Mouse (Mus musculus) layer of hippocampus, adult 8-10 months (tissue): ENCODE results near the gene Mettl13. TPM values are rescaled to one million over a fixed set of nuclear protein-coding genes. Genes with fewer than 3 reads are reported as not detected.
A peak's percentile ranks its signal among the peaks of the same experiment; 100 is the strongest.

Experiments
- DNase-seq, 2 experiments: peaks; one replicate each; pipeline ENCODE4 v3.0.0; 2022; ENCODE audit warnings: low spot score in 2 of 2
- total RNA-seq, 4 experiments: library from RNA; stranded (reverse); gene quantifications; 2 replicates each; pipeline ENCODE4 v1.2.4; 2022

Gene Mettl13
- total RNA-seq, result 10 to 100 TPM; 10.6 to 14.6 (median 12.4) TPM

- DNase-seq, result peak; percentile 85
Measured at GRCm38 (mm10) chr1:162548016-162548916, at the start of gene Mettl13. TSS of gene Mettl13 (minus strand) at chr1:162548551.

GRCm38 (mm10) chr1:162597379-162598102 is 49.2 kb upstream of the Mettl13 start:
- no peak for DNase-seq

GRCm38 (mm10) chr1:162590415-162590997 is 42.2 kb upstream of the Mettl13 start:
- no peak for DNase-seq

- DNase-seq, result no peak
Measured at GRCm38 (mm10) chr1:162589443-162589842, 41.1 kb upstream of the Mettl13 start.

- DNase-seq, result no peak
Measured at GRCm38 (mm10) chr1:162588606-162589005, 40.3 kb upstream of the Mettl13 start.

- no peak for DNase-seq
Measured at GRCm38 (mm10) chr1:162586282-162586681, 37.9 kb upstream of the Mettl13 start.

GRCm38 (mm10) chr1:162582884-162583283 is 34.5 kb upstream of the Mettl13 start:
- DNase-seq, result no peak

GRCm38 (mm10) chr1:162575098-162575497 is 26.7 kb upstream of the Mettl13 start:
- DNase-seq, result no peak

- DNase-seq, result peak; percentile 39 to 40
Measured at GRCm38 (mm10) chr1:162570931-162571601, 22.7 kb upstream of the Mettl13 start.

GRCm38 (mm10) chr1:162570260-162570748 is 22.0 kb upstream of the Mettl13 start, which contains the start of gene Vamp4:
TSS of gene Vamp4 (plus strand) at chr1:162570515.
- DNase-seq, result peak; percentile 84 to 85

- DNase-seq, result no peak
Measured at GRCm38 (mm10) chr1:162567351-162567750, 19.0 kb upstream of the Mettl13 start.

GRCm38 (mm10) chr1:162564992-162565391 is 16.6 kb upstream of the Mettl13 start:
- DNase-seq, result no peak

- DNase-seq, result no peak
Measured at GRCm38 (mm10) chr1:162563236-162563635, 14.9 kb upstream of the Mettl13 start.

- no peak for DNase-seq
Measured at GRCm38 (mm10) chr1:162554193-162554592, 5.8 kb upstream of the Mettl13 start.

GRCm38 (mm10) chr1:162552956-162553355 is 4.6 kb upstream of the Mettl13 start:
- no peak for DNase-seq

- DNase-seq, result no peak
Measured at GRCm38 (mm10) chr1:162549615-162550283, 1.4 kb upstream of the Mettl13 start.

- DNase-seq, result no peak
Measured at GRCm38 (mm10) chr1:162548917-162549613, 714 bp upstream of the Mettl13 start.

- DNase-seq, result no peak
Measured at GRCm38 (mm10) chr1:162547607-162548006, 744 bp downstream of the Mettl13 start.

GRCm38 (mm10) chr1:162543231-162543630 is 5.1 kb downstream of the Mettl13 start:
- no peak for DNase-seq
